Mouse (Mus musculus) bone marrow macrophage, adult 2 months (primary cell): Measurements from ENCODE around the gene Yeats2. TPM values are rescaled to one million over a fixed set of nuclear protein-coding genes. Genes with fewer than 3 reads are reported as not detected.
A peak's percentile ranks its signal among the peaks of the same experiment; 100 is the strongest.
"Not testable (repeated sequence)": the region's sequence is repeated elsewhere in the genome, so short reads cannot be mapped to it uniquely, and the experiment has no call there.

Source experiments
- H3K27ac ChIP-seq: 2 replicates; pipeline ENCODE4 v1.5.1; 2012; ENCODE audit warnings: low read depth, low read length; ENCODE audit not compliant: insufficient read depth
- H3K4me1 ChIP-seq: 2 replicates; pipeline ENCODE4 v1.6.1; 2012; ENCODE audit warnings: low read length; ENCODE audit not compliant: control insufficient read depth, insufficient read depth
- H3K4me3 ChIP-seq: 2 replicates; pipeline ENCODE4 v1.5.1; 2012; ENCODE audit warnings: mild to moderate bottlenecking, low read length, moderate library complexity; ENCODE audit not compliant: insufficient read depth
- CTCF ChIP-seq: IDR thresholded peaks from 2 replicates; pipeline ENCODE4 v1.5.1; 2012; ENCODE audit warnings: low read depth, mild to moderate bottlenecking, low read length, moderate library complexity
- POLR2A ChIP-seq: IDR thresholded peaks from 2 replicates; pipeline ENCODE4 v1.6.1; 2012; ENCODE audit warnings: mild to moderate bottlenecking, low read depth, low read length, borderline replicate concordance
- polyA plus RNA-seq: library from polyadenylated mRNA; stranded (reverse); fragments of >200 nt; gene quantifications from 2 replicates; pipeline ENCODE4 v1.2.4, GENCODE M21; 2012; ENCODE audit not compliant: missing spikeins, insufficient read depth, insufficient read length

Yeats2 gene
- 15.1 and 19.4 TPM in 2 replicates for polyA plus RNA-seq

DNA sequence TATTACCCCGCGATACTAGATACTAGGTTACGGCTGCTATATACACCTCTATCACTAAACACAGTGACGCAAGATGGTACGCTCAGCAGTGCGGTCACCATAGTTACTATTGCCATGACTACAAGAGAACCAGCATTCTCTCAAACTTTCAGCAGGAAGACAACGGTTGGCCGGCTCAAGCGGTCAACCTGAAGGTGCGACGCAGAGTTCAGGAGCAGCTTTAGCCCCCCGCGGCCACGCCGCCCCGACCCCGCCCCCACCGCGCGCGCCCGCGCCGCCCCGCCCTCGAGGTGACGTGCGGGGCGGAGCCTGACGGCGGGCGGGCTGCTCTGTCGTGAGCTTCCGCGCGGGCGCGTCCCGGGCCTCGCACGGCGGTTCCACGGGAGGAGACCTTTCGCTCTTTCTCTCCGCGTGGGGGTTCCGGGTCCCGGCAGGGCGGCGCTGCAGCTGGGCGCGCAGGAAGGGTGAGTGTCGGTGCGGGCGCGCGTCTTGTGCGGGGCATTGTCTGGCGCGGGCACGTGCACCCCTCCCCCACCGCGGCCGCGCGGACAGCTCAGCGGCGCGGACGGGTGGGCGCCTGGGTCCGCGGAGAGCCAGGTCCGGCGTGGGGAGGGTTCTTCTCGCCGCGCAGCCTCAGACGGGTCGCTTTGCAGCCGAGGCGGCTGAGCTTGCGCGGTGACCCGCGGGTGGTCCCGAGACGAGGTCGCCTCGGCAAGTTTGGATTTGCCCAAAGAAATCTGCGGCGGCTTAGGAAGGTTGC, at the start of gene Yeats2:
Gene Yeats2 (plus strand): TSS at position 292 of the 760 bp plus-strand sequence.
- Histone ChIP-seq H3K4me3 (peak within 1 kb of the TSS; percentile 85), H3K4me1 (peaks cover 11% of the 10 kb centered on the region), H3K27ac (peak within 1 kb of the TSS; percentile 42)
- no peak for TF ChIP-seq CTCF
- no peak for TF ChIP-seq POLR2A

DNA sequence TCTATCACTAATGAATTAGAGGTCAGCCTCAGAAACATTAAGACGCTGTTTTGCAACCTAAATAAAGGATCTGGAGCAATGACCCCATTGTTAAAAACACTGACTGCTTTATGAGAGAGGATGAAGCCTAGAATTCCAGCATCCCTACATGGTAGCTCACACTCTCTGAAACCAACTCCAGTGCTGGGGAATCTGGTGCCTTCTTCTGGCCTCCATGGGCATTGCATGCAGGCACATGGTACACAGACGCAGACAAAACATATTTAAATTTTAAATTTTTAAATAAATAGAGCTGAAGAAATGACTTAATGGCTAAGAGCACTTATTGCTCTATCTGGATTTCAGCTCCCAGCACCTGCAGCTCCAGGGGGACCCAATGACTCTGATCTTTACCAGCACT, 44.9 kb upstream of the Yeats2 start:
- TF ChIP-seq CTCF (peak; percentile 13; the same call in 1 of the 2 replicates), POLR2A (no peak)
- H3K4me1 ChIP-seq, result peaks cover 8% of the 10 kb centered on the region
- H3K27ac ChIP-seq, result no peak overlapping the region
- no peak overlapping the region for H3K4me3 ChIP-seq

DNA sequence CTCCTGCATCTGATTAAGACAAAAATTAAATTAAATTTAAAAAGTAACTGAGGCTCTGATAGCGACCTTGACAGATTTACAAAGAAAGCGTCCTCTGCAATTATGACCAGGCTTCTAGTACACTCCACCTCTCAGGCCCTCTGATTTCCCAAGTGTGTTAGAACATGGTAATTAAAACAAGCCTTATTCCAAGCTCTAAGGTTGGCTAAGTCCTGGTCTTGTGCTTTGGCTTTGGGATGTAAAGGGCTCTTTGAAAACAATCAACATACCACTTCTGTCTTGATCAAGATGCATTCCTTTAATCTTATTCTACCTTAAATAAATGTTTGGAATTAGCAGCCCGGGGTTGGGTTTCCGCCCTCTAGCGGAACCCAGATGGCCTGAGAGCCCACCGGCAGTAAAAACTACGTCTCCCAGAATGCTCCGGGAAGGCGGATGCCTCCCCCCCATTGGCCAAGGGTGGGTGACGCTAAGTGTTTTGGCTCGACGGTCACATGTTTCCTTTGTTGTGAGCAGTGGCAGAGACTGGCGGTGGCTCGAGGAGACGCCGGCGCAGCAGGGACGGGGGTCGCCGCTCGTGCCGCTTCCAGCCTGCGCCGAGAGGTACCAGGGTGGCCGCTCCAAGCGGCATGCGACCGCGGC, 43.7 kb upstream of the Yeats2 start, which contains the start of gene Klhl24:
Gene Klhl24 (plus strand): TSS at position 474 of the 642 bp plus-strand sequence.
- Histone ChIP-seq H3K27ac (peak within 1 kb of the TSS; percentile 98), H3K4me3 (peak within 1 kb of the TSS; percentile 97), H3K4me1 (peaks cover 8% of the 10 kb centered on the region)
- no peak for TF ChIP-seq POLR2A
- peak; percentile 56 for TF ChIP-seq CTCF

GRCm38 (mm10) chr16:20097711-20098374, 43.0 kb upstream of the Yeats2 start:
- Histone ChIP-seq H3K27ac (peak overlapping the region; percentile 98), H3K4me1 (peaks cover 8% of the 10 kb centered on the region), H3K4me3 (peak overlapping the region; percentile 97)
- TF ChIP-seq POLR2A (no peak), CTCF (no peak)

DNA sequence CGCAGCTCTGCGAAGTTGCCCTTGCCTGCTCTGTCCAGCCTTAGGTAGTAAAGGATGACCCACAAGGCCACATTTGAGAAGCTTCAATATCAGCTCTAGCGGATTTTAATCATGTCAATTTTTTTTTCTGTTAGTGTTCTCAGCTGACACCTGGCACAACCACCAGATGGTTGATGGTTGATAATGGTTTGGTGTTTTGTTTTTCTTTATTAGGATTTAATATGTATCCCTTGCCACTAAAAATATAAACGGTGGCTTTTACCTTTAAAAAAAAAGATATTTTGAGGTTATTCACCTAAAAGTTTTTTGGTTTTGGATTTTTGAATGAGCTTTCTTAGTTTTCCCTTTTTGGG, 42.5 kb upstream of the Yeats2 start:
- Histone ChIP-seq H3K4me3 (peak overlapping the region; percentile 97), H3K4me1 (peaks cover 8% of the 10 kb centered on the region), H3K27ac (peak overlapping the region; percentile 98)
- TF ChIP-seq POLR2A (no peak), CTCF (no peak)

- Histone ChIP-seq H3K4me1 (peaks cover 8% of the 10 kb centered on the region), H3K4me3 (no peak overlapping the region), H3K27ac (peak overlapping the region; percentile 46)
- TF ChIP-seq POLR2A (no peak), CTCF (no peak)
These were observed 41.8 kb upstream of the Yeats2 start for GRCm38 (mm10) chr16:20098866-20099629.

DNA sequence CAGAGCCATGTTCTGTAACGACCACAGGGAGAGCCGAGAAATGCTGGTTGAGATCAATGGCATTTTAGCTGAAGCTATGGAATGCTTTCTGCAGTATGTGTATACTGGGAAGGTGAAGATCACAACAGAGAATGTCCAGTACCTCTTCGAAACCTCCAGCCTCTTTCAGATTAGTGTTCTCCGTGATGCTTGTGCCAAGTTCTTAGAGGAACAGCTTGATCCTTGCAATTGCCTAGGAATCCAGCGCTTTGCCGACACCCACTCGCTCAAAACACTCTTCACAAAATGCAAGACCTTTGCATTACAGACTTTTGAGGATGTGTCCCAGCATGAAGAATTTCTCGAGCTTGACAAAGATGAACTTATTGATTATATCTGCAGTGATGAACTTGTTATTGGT, 33.9 kb upstream of the Yeats2 start:
- peaks cover 2% of the 10 kb centered on the region; the same call in 1 of the 2 replicates for H3K4me1 ChIP-seq
- H3K4me3 ChIP-seq, result no peak overlapping the region
- TF ChIP-seq CTCF (no peak), POLR2A (no peak)

DNA sequence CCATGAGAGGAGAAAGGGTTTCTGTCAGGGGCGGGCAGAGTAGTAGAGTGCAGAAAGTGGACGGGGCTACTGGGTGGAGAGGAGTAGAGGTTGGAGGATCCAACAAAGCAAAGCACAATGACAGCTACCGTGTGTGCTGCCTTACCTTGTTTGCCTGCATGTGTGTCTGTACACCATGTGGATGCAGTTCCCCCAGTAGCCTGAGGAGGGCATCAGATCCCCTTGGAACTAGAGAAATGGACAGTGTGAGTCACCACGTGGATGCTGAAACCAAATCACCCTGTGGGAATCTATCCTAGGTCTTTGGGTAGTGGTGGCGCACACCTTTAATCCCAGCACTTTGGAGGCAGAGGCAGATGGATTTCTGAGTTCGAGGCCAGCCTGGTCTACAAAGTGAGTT, 31.9 kb upstream of the Yeats2 start:
- H3K4me1 ChIP-seq, result peaks cover 2% of the 10 kb centered on the region; the same call in 1 of the 2 replicates
- H3K4me3 ChIP-seq, result no peak overlapping the region

More for the DNA sequence above, 33.9 kb upstream of the Yeats2 start:
- H3K27ac ChIP-seq, result no peak overlapping the region

DNA sequence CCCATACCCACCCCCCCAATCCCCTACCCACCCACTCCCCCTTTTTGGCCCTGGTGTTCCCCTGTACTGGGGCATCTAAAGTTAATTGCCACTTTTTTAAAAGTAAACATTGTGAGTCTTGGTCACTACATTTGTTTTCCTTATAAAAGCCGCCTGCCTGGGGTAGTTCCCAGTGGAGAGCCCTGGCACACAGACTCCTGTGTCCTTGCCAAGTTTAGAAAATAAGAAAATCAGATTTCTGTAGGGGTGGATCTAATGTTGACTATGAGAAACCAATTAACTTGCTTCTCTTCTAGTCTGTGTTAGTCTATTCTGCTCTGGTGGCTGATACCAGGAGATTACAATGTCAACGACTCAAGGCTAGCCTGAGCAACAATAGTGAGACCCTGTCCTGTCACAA, 28.2 kb upstream of the Yeats2 start:
- H3K27ac ChIP-seq, result no peak overlapping the region
- TF ChIP-seq CTCF (no peak), POLR2A (no peak)

More for the DNA sequence above, 31.9 kb upstream of the Yeats2 start:
- no peak overlapping the region for H3K27ac ChIP-seq
- TF ChIP-seq POLR2A (no peak), CTCF (no peak)

GRCm38 (mm10) chr16:20116069-20116468, 24.8 kb upstream of the Yeats2 start:
- Histone ChIP-seq H3K4me1 (no peaks in the 10 kb centered on the region), H3K27ac (no peak overlapping the region), H3K4me3 (no peak overlapping the region)
- TF ChIP-seq POLR2A (no peak), CTCF (no peak)

More for the DNA sequence above, 28.2 kb upstream of the Yeats2 start:
- no peaks in the 10 kb centered on the region for H3K4me1 ChIP-seq
- no peak overlapping the region for H3K4me3 ChIP-seq

- H3K4me3 ChIP-seq, H3K4me1 ChIP-seq, H3K27ac ChIP-seq: not testable (repeated sequence)
These were observed 14.5 kb upstream of the Yeats2 start for GRCm38 (mm10) chr16:20126319-20126883.
